Mouse (Mus musculus): ENCODE data around the gene Qtrt1.

Qtrt1 gene

GRCm38 (mm10) chr9:21419646-21420045 lies 8.0 kb downstream of the Qtrt1 start:
- no peak for DNase-seq (ENCODE audit: low spot score)

- peak; percentile 99 for DNase-seq (ENCODE audit: low spot score)
Observed at GRCm38 (mm10) chr9:21424631-21425555, 13.3 kb downstream of the Qtrt1 start, which contains the start of gene Dnm2. Gene Dnm2, plus strand, starts transcription at chr9:21424908.

GRCm38 (mm10) chr9:21425556-21425945 lies 13.9 kb downstream of the Qtrt1 start:
- no peak for DNase-seq (ENCODE audit: low spot score)

- DNase-seq (ENCODE audit: low spot score), result no peak
Observed at GRCm38 (mm10) chr9:21426013-21426412, 14.4 kb downstream of the Qtrt1 start.

- no peak for DNase-seq (ENCODE audit: low spot score)
Observed at GRCm38 (mm10) chr9:21426525-21426924, 14.9 kb downstream of the Qtrt1 start.

- peak; percentile 69 for DNase-seq (ENCODE audit: low spot score)
Observed at GRCm38 (mm10) chr9:21427773-21428172, 16.1 kb downstream of the Qtrt1 start.

DNA sequence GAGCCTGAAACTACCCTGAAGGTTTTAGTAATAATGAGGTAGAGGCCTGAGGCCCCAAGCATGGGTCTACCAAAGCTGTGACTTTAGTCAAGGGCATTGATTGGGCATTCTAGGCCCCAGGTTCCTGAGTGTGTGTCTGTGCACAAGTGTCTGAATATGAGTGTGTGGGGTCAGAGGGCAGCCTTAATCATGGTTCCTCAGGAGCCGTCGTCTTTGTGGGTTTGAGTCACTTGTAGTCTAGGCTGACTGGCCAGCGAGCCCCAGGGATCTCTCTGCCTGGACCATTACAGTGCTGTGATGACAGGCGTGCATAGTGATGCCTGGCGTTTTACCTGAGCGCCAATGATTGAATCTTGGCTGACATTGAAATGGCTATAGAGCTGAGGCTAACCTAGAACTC lies 16.5 kb downstream of the Qtrt1 start:
- DNase-seq (ENCODE audit: low spot score), result no peak

DNA sequence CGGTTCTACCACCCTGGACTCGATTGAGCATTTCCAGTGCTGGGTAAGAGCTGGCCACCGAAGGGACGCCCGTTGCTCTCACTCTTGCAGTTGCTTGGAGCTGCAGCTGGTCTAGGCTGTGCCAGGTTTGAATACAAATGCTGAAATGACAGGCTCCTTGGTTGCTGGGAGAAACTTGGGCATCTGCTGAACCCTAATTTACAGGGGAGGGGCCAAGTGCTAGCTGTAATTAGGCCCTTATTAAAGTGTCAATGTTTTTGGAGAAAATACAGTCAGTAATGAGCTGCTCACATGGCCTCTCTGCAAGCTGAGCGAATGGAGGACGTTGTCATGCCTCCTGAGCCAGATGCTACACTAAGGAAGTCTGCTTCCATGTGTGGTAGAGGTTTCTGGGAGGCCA lies 19.1 kb downstream of the Qtrt1 start:
- DNase-seq (ENCODE audit: low spot score), result no peak

GRCm38 (mm10) chr9:21432066-21432465 lies 20.4 kb downstream of the Qtrt1 start:
- DNase-seq (ENCODE audit: low spot score), result no peak

- no peak for DNase-seq (ENCODE audit: low spot score)
Observed at GRCm38 (mm10) chr9:21433766-21434165, 22.1 kb downstream of the Qtrt1 start.

- no peak for DNase-seq (ENCODE audit: low spot score)
Observed at GRCm38 (mm10) chr9:21434410-21434809, 22.8 kb downstream of the Qtrt1 start.

GRCm38 (mm10) chr9:21435777-21436635 lies 24.4 kb downstream of the Qtrt1 start:
- DNase-seq (ENCODE audit: low spot score), result no peak

DNA sequence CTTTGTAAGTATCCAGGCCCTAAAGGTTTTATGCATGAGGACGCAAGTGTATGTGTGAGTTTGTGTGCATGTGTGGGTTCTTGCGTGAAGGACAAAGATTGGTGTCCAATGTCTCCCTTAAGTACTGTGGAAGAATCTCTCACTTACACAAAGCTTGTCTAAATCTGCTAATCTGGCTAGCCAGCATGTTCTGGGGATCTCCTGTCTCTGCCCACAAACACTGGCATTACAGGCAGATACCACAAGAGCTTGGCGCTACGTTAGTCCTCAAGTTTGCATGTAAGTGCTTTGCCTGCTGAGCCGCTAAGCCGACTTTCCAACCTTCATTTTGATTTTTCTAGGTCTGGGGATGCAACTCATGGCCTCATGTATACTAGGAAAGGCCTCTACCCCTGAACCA lies 25.9 kb downstream of the Qtrt1 start:
- DNase-seq (ENCODE audit: low spot score), result no peak

DNA sequence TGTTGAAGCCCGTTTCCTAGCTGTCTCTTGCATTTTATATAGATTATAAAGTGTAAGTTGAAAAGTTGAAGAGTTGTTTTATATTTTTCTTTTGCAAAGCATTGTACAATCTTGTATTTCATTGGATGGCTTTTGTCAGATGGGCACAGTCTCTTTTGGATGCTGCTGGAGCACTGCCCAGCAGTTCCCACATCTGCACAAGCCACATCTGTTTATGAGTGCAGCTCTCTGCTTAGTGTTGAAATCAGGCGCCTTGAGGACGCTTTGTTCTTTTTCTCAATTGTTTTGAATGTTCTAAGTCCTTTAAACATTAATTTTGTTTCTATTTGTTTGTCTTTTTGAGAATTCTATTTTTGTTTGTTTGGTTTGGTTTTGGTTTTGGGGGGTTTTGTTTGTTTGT lies 26.6 kb downstream of the Qtrt1 start:
- DNase-seq (ENCODE audit: low spot score), result peak; percentile 91

DNA sequence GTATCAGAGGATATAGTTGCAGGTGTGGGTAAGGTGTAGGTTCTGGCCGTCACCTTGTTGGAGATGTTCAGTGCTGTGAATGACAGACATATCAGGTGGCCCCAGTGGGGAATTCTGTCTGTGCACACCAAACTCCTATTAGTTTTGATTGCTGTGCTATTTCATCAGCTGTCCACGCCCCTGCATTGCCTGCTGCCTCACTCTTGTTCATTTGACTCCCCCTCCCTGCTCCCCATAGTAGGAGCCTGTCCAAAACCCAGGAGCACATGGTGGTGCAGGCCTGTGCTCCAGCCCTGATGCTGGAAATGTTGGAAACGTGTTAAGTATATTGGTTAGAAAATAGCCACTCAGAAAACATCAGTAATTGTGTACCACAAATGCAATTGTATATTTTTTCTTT lies 27.8 kb downstream of the Qtrt1 start:
- peak; percentile 51 for DNase-seq (ENCODE audit: low spot score)

DNA sequence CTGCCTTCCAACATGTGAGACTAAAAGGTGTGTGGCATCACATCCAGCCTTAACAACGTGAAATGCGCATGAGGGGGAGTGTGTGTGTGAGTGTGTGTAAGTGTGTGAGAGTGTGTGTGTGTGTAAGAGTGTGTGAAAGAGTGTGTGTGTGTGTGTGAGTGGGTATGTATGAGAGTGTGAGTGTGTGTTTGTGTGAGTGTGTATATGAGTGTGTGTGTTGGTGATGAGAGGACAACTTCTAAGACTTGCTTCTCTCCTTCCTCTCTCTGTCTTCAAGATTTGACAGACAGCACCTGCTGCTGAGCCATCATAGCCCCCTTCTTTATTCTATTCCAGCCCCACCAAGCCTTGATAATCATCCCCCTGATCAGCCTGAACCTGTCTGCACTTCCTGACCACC lies 28.3 kb downstream of the Qtrt1 start:
- no peak for DNase-seq (ENCODE audit: low spot score)

GRCm38 (mm10) chr9:21440387-21440786 lies 28.8 kb downstream of the Qtrt1 start:
- DNase-seq (ENCODE audit: low spot score), result no peak

DNA sequence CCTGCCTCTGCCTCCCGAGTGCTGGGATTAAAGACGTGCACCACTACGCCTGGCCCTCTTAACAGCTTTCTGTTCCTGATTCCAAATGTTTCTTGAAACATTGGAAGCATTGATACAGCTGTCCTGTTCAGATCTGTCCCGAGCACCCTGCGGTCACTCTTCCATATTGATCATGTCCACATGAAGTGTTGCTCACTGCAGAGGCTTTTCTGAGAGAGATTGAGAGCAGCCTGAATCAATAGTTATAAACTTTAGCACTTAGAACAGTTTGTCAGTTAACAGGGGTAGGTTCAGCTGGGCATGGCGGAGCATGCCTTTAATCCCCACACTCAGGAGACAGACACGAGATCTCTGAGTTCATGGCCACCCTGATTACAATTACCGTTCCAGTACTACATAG lies 32.2 kb downstream of the Qtrt1 start:
- DNase-seq (ENCODE audit: low spot score), result no peak

DNA sequence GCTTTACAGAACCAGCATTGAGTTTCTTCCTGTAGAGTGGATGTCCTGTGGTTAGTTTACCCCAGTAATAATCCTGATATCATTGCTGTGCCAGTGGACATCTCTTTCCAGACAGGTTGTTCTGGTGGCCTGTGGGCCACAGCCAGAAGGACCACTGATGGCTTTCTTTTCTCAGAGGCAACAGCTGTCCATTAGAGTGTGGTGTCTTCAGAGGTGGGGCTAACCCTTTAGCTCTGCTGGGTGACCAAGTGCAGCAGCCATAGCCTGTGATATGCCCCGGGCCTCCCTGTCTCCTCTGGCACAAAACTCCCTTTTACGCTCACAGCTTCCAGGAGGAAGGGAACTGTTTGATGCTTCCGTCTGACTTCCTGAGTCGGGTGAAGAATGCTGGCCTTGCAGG lies 32.9 kb downstream of the Qtrt1 start:
- DNase-seq (ENCODE audit: low spot score), result no peak

DNA sequence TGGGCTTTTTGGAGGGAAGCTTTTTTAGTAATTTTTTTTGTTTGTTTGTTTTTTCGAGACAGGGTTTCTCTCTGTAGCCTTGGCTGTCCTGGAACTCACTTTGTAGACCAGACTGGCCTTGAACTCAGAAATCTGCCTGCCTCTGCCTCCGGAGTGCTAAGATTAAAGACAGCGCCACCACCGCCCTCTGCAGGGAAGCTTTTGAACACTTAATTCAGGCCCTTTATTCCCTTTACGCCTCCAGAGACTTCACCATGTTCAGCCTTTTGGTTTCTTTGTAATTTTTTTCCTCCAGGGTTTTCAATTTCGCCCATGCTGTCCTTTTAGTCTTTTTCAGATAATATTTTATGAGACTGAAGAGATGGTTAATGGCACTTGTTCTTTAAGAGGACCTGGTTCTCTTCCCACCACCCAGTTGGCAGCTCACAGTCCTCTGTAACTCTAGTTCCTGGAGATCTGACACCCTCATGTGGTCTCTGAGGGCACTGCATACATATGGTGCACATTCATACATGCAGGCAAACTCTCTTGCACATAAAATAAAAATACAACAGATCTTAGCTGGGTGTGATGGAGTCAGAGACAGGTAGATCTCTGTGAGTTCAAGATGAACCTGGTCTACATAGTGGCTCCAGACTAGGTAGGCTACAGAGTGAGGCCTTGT lies 33.6 kb downstream of the Qtrt1 start:
- DNase-seq (ENCODE audit: low spot score), result no peak

DNA sequence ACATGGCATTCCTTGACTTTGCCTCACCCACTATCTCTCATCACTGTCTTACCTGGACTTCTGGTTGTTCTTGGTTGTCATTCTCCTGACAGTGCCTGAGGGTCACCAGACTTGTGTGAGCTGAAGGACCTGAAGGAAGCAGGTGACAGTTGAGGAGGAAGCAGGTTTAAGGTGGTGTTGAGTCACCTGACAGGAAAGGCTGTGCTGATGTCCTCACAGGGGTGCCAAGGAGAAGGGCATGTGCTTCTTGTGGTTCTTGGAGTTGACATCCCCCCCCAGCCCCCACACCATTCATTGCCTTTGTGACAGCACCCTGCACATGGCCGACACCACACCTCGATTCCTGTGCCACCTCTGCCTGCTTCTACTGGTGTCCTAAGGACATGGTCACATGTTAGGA lies 36.1 kb downstream of the Qtrt1 start:
- DNase-seq (ENCODE audit: low spot score), result no peak

GRCm38 (mm10) chr9:21449710-21450109 lies 38.1 kb downstream of the Qtrt1 start:
- no peak for DNase-seq (ENCODE audit: low spot score)
